Mouse (Mus musculus) intestine, embryonic 14.5 days (tissue): ENCODE results near the gene Pih1d1. TPM values are rescaled to one million over a fixed set of nuclear protein-coding genes. Genes with fewer than 3 reads are reported as not detected.

Experiments
- ATAC-seq: fragments of 200-750 bp; cut with Nextera tagmentation; replicated peaks from 2 replicates; pipeline ENCODE4 v1.8.0; 2017; ENCODE audit warnings: low read depth, moderate number of reproducible peaks, moderate TSS enrichment, moderate library complexity; ENCODE audit not compliant: low FRiP score, low TSS enrichment
- DNase-seq: peaks from one replicate; pipeline ENCODE4 v3.0.0-alpha.2; 2018; ENCODE audit warnings: low spot score
- H3K27ac ChIP-seq: fragments of 300-500 bp; sonication (generic); 2 replicates; pipeline ENCODE4 v1.5.1; 2014; ENCODE audit warnings: low read depth, mild to moderate bottlenecking, control low read depth
- H3K27me3 ChIP-seq: fragments of 300-500 bp; sonication (generic); replicated peaks from 2 replicates; pipeline ENCODE4 v1.6.1; 2014; ENCODE audit warnings: low read length, control low read depth; ENCODE audit not compliant: control insufficient read depth, insufficient read depth
- H3K36me3 ChIP-seq: fragments of 300-500 bp; sonication (generic); 2 replicates; pipeline ENCODE4 v1.6.1; 2014; ENCODE audit warnings: low read length, control low read depth; ENCODE audit not compliant: control insufficient read depth, insufficient read depth
- H3K4me1 ChIP-seq: fragments of 300-500 bp; sonication (generic); replicated peaks from 2 replicates; pipeline ENCODE4 v1.6.1; 2014; ENCODE audit warnings: low read length, control low read depth, mixed read lengths; ENCODE audit not compliant: control insufficient read depth, insufficient read depth
- H3K4me2 ChIP-seq: fragments of 300-500 bp; sonication (generic); 2 replicates; pipeline ENCODE4 v1.6.1; 2014; ENCODE audit warnings: low read length
- H3K4me3 ChIP-seq: fragments of 300-500 bp; sonication (generic); 2 replicates; pipeline ENCODE4 v1.5.1; 2014; ENCODE audit warnings: low read depth, low read length, control low read depth, mixed read lengths
- H3K9ac ChIP-seq: fragments of 300-500 bp; sonication (generic); 2 replicates; pipeline ENCODE4 v1.6.1; 2014; ENCODE audit warnings: mild to moderate bottlenecking, low read length
- H3K9me3 ChIP-seq: fragments of 300-500 bp; sonication (generic); 2 replicates; pipeline ENCODE4 v1.6.1; 2016; ENCODE audit warnings: low read length, control low read depth; ENCODE audit not compliant: control insufficient read depth
- WGBS: fragments of 180-500 bp; shearing (Covaris S2); extraction: QIAGEN DNeasy Blood & Tissue Kit; methylation state at CpG from one replicate; pipeline ENCODE4 v1.1.7; 2014; 5-methylcytosine and 5-hydroxymethylcytosine counted together
- microRNA counts: library from miRNA; unstranded; fragments of <30 nt; microRNA quantifications from one replicate; lab custom pipeline; 2016
- microRNA-seq: library from miRNA; unstranded; fragments of <30 nt; microRNA quantifications from one replicate; pipeline ENCODE4, GENCODE M21; 2016
- polyA plus RNA-seq: library from polyadenylated mRNA; unstranded; fragments of >200 nt; fragmentation: Nextera tagmentation; extraction: Ambion mirVana; gene quantifications from 2 replicates; pipeline ENCODE4 v1.2.1, GENCODE M21; 2014

Gene Pih1d1
- polyA plus RNA-seq, 1 experiment from 2014 or later = 108 TPM

GRCm38 (mm10) chr7:45202654-45203053 is 48.6 kb downstream of the Pih1d1 start:
- Histone ChIP-seq H3K4me1 (no peaks in the 10 kb centered on the region), H3K4me2 (no peak overlapping the region), H3K4me3 (no peak overlapping the region), H3K27ac (peak overlapping the region; percentile 47; the same call in 1 of the 2 replicates), H3K27me3 (no peaks in the 10 kb centered on the region; the same call in 1 of the 2 replicates), H3K9ac (no peak overlapping the region), H3K9me3 (no peaks in the 10 kb centered on the region), H3K36me3 (no peaks in the 10 kb centered on the region)
- WGBS = 37% methylated on average over 10 of the region's 10 CpGs
- DNase-seq (no peak), ATAC-seq (no peak)

GRCm38 (mm10) chr7:45204380-45205143 is 50.5 kb downstream of the Pih1d1 start, which contains the start of gene Ccdc155:
Ccdc155 (minus strand) TSS chr7:45204892.
- WGBS = 9% methylated on average over 41 of the region's 44 CpGs
- Histone ChIP-seq H3K36me3 (no peaks in the 10 kb centered on the region), H3K27ac (no peak within 1 kb of the TSS), H3K9ac (0 out of 2 replicates have a peak within 1 kb of the TSS, but pooled peaks have one; percentile 32), H3K9me3 (no peaks in the 10 kb centered on the region), H3K4me1 (no peaks in the 10 kb centered on the region), H3K4me3 (peak within 1 kb of the TSS; percentile 40), H3K4me2 (peak within 1 kb of the TSS; percentile 52), H3K27me3 (peaks cover 2% of the 10 kb centered on the region; the same call in 1 of the 2 replicates)
- peak; percentile 88 for DNase-seq
- peak; percentile 95 for ATAC-seq

- H3K9ac ChIP-seq = no peak overlapping the region
- no peaks in the 10 kb centered on the region for H3K9me3 ChIP-seq
- no peaks in the 10 kb centered on the region for H3K36me3 ChIP-seq
- H3K4me2 ChIP-seq = no peak overlapping the region
- 72% methylated on average over 6 of the region's 6 CpGs for WGBS
- peaks cover 28% of the 10 kb centered on the region for H3K27me3 ChIP-seq
- no peak overlapping the region for H3K4me3 ChIP-seq
- no peak overlapping the region for H3K27ac ChIP-seq
- H3K4me1 ChIP-seq = 0 out of 2 replicates have a peak, but pooled peaks cover 3% of the 10 kb centered on the region
- DNase-seq (no peak), ATAC-seq (no peak)
These were observed 54.2 kb downstream of the Pih1d1 start for GRCm38 (mm10) chr7:45208260-45208659.

MicroRNA genes within 50 kb of the gene (microRNA counts, 519-probe panel; counts per million panel counts)
- microRNA mmu-miR-150 (lab: Ali Mortazavi, UCI) = 2,584 counts per million, percentile 27 among the panel's probes with 10 or more counts

Small RNA genes within 50 kb of the gene (microRNA-seq; reads per million reads assigned to microRNA genes)
- 16.3 reads per million, percentile 44 among the genes with 10 or more reads in this experiment for gene Mir150
- gene Mir5121 = 11.8 reads per million, percentile 41 among the genes with 10 or more reads in this experiment
- gene Mir7055 = not detected

Other genes with a start within 250 kb of the Pih1d1 start
- gene Ap2a1, start 224.8 kb upstream of the Pih1d1 start, polyA plus RNA-seq = 62.9 and 68.3 TPM in 2 replicates
- not detected in 2 replicates for gene Tsks, start 211.1 kb upstream of the Pih1d1 start, polyA plus RNA-seq
- 21.9 and 24.7 TPM in 2 replicates for gene Cpt1c, start 179.5 kb upstream of the Pih1d1 start, polyA plus RNA-seq
- gene Prmt1, start 167.7 kb upstream of the Pih1d1 start, polyA plus RNA-seq = 208 and 211 TPM in 2 replicates
- gene Irf3, start 156.7 kb upstream of the Pih1d1 start, polyA plus RNA-seq = 84.3 and 91.7 TPM in 2 replicates
- 54.3 and 55.2 TPM in 2 replicates for gene Bcl2l12, start 155.6 kb upstream of the Pih1d1 start, polyA plus RNA-seq
- 45.3 and 49.4 TPM in 2 replicates for gene Scaf1, start 137.9 kb upstream of the Pih1d1 start, polyA plus RNA-seq
- 69.1 and 70.2 TPM in 2 replicates for gene Rras, start 136.3 kb upstream of the Pih1d1 start, polyA plus RNA-seq
- gene Prr12, start 101.4 kb upstream of the Pih1d1 start, polyA plus RNA-seq = 14.0 and 15.0 TPM in 2 replicates
- 57.2 and 63.0 TPM in 2 replicates for gene Nosip, start 91.9 kb upstream of the Pih1d1 start, polyA plus RNA-seq
- gene Prrg2, start 91.6 kb upstream of the Pih1d1 start, polyA plus RNA-seq = 21.8 and 24.0 TPM in 2 replicates
- gene Rcn3, start 62.1 kb upstream of the Pih1d1 start, polyA plus RNA-seq = 313 and 323 TPM in 2 replicates
- gene Fcgrt, start 50.5 kb upstream of the Pih1d1 start, polyA plus RNA-seq = 64.1 and 65.1 TPM in 2 replicates
- 1,923 and 1,961 TPM in 2 replicates for gene Rps11, start 29.9 kb upstream of the Pih1d1 start, polyA plus RNA-seq
- gene Rpl13a, start 25.5 kb upstream of the Pih1d1 start, polyA plus RNA-seq = 1,687 and 1,710 TPM in 2 replicates
- 0.72 and 0.81 TPM in 2 replicates for gene Gm45713, start 18.1 kb upstream of the Pih1d1 start, polyA plus RNA-seq
- 1.3 and 2.1 TPM in 2 replicates for gene Flt3l, start 17.9 kb upstream of the Pih1d1 start, polyA plus RNA-seq
- 50.9 and 66.6 TPM in 2 replicates for gene Aldh16a1, start 281 bp downstream of the Pih1d1 start, polyA plus RNA-seq
- 0.07 TPM in 1 of 2 replicates, not detected in the other for gene Slc17a7, start 9.6 kb downstream of the Pih1d1 start, polyA plus RNA-seq
- gene Gfy, start 25.3 kb downstream of the Pih1d1 start, polyA plus RNA-seq = not detected in 2 replicates
- gene Pth2, start 26.7 kb downstream of the Pih1d1 start, polyA plus RNA-seq = not detected in 2 replicates
- gene Ccdc155, start 50.6 kb downstream of the Pih1d1 start, polyA plus RNA-seq = 0.43 and 0.73 TPM in 2 replicates
- gene Dkkl1, start 57.8 kb downstream of the Pih1d1 start, polyA plus RNA-seq = 0.80 and 1.0 TPM in 2 replicates
- gene Tead2, start 61.5 kb downstream of the Pih1d1 start, polyA plus RNA-seq = 129 and 139 TPM in 2 replicates
- gene Cd37, start 84.8 kb downstream of the Pih1d1 start, polyA plus RNA-seq = 2.6 and 3.0 TPM in 2 replicates
- 0.24 TPM in 1 of 2 replicates, not detected in the other for gene Slc6a16, start 86.8 kb downstream of the Pih1d1 start, polyA plus RNA-seq
- gene Slc6a21, start 123.2 kb downstream of the Pih1d1 start, polyA plus RNA-seq = not detected in 2 replicates
- 18.7 and 21.3 TPM in 2 replicates for gene Trpm4, start 179.5 kb downstream of the Pih1d1 start, polyA plus RNA-seq
- 0.58 and 0.63 TPM in 2 replicates for gene Hrc, start 181.0 kb downstream of the Pih1d1 start, polyA plus RNA-seq
- 5.5 and 5.8 TPM in 2 replicates for gene Ppfia3, start 212.7 kb downstream of the Pih1d1 start, polyA plus RNA-seq
- 3.0 and 3.2 TPM in 2 replicates for gene Lin7b, start 216.3 kb downstream of the Pih1d1 start, polyA plus RNA-seq
- gene Snrnp70, start 241.4 kb downstream of the Pih1d1 start, polyA plus RNA-seq = 77.1 and 86.0 TPM in 2 replicates